Mouse (Mus musculus): ENCODE data around the gene Flad1.

Gene Flad1

DNA sequence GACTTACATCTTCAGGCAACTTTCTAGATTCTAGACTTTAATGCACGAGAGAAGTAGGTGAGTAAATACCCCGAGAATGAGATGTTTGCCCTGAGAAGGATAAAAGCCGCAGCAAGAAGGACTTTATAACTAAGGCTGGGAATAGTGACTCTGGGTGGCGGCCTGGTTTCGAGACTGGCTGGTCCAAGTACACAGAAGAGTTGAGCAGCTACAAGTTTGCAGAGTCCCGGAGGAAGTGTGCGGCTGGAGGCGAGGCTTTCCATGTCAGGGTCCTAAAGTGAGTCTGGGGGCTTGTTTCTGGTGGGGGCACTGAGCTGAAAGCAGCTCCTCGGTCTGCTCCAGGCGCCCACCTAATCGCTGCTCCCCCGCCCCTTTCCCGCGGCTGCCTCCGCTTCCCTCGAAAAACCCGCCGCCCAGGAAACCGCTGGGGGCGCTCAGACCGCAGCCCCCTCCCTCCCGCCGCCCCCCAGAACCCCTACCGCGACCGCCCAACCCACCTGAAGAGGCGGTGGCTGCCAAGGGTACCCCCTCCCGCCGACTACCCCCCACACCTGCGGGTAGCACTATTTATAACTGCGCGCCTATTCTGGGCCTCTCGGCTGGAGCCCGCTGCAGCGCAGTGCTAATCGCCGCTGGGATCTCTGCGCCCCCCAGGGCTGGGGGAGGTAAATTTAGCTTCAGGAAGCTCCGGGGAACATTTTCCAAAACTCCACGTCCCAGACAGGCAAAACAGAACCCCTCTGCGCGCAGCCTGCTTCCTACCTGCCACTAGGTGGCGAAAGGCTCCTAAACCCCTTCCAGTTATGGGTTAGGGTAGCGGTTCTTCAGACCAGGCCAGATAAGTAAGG lies 15.6 kb downstream of the Flad1 start:
- no peak for DNase-seq (ENCODE audit: low read depth, low spot score)

DNA sequence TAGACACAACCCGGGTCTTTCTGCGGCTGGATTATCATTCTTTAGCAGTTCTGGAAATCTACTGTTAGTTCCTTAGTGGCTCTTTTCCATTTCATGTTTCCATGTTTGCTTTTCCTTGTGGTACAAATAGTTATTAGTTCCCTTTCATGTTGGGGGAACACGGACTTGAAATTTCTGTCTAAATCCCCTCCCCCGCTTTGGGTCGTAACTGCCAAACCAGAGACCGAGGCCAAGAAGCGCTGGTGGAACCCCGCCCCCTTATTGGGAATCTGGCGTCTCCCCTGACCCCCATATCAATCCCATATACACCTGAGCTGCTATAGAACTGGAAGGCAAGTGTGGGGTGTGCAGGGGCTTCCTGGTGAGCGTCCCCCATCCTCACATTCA lies 16.3 kb downstream of the Flad1 start:
- DNase-seq (ENCODE audit: low read depth, low spot score) = no peak

DNA sequence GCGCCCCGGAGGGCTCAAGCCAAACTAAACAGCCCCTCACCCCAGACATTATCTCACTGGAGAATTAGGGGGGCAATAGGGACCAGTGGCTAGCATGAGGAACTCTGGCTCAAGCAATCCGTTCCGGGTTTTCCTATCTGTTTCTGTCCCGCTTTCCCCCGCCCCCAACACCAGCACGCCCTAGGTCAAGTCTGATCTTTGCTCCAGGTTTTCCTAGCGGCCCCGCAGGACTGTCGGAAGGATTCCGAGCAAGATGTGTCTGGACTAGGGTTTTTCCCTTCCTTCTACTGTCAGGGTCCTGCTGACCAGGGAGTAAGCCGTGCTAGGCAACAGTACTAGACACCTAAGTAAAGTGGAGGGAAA lies 16.8 kb downstream of the Flad1 start:
- DNase-seq (ENCODE audit: low read depth, low spot score) = no peak

DNA sequence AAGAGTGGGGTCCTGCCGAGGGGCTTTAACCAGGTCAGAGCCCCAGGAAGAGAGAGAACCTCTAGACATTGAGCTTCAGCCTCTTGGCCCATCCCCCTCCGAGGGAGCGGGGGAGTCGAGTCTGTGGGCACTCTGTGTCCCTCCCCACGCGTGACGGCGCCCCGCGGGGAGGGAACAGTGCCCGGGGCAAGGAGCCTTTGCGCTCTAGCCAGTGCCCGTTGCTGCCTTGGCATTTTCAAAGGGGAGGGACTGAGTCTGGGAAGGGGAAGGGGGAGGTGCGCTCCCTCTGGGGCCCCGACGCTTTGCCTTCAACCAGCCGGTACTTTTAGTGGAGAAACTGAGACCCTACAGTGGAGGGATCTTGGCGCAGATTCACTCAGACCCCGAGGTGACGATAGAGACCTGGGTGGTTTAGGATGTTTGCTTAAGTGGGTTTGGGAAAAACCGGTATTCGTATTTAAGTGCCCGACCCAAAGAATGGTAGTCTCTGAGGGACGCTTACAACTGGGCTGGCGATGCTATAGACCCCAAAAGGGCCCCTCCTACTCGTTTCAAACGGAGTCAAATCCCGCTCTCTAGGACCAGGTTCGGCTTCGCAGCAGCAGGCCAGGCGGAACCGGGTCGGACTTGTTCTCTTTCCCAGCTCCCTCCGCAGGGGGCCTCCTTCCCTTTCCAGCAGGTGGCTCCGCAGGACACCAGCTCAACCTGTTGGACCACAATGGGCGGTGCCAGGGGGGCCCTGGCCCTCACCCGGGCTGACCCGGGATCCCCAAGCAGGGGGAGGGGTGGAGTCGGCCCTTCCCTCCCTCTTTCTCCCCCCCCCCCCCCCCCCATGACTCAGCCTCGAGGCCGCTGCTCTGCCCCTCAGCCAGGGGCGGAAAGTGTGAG lies 17.4 kb downstream of the Flad1 start, which contains the start of gene Zbtb7b:
TSS of gene Zbtb7b (minus strand) at position 771 of the 888 bp plus-strand sequence.
- DNase-seq (ENCODE audit: low read depth, low spot score) = no peak

DNA sequence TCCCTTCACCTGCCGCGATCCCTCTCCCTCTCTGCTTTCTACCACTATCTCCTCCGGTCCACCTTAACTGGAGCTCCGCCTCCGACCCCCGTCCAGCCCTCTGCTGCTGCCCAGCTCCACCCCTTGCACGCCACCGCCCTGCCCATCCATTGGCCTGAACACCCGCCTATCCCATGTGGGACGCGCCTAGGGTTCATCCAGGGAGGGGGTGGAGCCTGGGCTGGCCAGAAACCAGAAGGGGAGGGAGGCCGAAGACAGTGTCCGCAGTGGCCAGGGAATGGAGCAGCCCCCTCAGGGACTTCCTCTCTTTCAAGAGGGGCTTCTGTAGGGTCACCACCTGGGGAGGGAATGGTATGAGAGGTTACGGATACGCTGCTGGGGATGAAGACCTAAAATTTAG lies 18.1 kb downstream of the Flad1 start:
- peak; percentile 75 for DNase-seq (ENCODE audit: low read depth, low spot score)

DNA sequence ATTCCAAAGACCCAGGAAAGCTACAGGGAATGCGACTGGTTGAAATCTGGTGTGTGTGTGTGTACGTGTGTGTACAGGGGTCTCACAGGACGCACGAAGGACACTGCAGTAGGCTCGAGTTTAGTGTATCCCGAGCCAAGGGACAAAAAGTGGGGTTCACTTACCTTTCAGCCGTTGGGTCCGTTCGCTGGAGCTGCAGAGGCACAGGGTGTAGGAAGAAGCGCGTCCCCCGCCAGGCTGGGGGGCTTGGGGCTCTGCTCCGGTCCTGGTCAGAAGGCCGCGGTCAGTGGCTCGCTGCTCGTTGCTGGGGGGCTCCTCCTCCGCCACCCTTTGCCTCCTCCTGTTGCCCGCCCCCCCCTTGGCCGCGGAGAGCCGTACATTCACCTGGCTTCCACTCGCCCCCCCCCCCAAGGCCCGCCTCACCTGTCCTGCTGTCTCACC lies 18.8 kb downstream of the Flad1 start:
- no peak for DNase-seq (ENCODE audit: low read depth, low spot score)

DNA sequence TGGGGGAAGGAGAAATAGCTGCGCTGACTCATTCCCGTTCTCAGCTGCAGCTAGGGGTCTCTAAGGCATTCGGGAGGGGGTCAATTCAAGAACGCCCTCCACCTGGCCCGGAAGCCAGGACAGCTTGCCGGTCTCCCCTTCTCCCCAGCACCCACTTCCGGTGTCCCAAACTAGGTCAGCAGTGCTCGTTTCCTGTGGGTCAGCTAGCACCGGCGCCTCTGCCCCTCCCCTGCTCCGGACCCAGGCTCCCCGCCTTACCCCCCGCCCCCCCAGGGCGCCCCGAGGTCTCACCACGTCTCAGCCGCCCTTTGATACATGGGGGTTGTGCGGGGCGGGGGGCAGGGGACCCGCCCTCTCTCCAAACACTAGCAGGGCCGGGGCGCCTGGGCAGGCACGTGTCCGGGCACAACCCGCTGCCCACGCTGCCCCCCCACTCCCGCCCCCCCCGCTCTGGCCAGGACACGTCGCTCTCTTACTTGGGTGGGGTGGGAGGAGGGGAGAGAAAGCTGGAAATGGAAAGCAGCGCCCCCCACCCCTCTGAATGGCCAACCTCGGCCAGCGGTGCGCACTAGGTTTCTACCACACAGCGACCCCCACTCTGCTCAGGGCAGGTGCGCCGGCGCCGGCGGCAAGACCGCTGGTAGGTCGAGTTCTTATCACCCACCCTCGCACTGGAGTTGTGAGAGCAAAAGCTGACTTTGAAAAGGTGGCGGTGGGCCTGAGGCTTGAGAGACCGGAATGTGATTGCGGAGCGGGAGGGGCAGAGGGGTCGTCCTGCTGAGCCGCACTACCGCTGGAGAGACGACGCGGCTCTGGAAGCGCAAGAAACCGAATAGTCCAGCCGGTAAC lies 19.8 kb downstream of the Flad1 start:
- no peak for DNase-seq (ENCODE audit: low read depth, low spot score)

DNA sequence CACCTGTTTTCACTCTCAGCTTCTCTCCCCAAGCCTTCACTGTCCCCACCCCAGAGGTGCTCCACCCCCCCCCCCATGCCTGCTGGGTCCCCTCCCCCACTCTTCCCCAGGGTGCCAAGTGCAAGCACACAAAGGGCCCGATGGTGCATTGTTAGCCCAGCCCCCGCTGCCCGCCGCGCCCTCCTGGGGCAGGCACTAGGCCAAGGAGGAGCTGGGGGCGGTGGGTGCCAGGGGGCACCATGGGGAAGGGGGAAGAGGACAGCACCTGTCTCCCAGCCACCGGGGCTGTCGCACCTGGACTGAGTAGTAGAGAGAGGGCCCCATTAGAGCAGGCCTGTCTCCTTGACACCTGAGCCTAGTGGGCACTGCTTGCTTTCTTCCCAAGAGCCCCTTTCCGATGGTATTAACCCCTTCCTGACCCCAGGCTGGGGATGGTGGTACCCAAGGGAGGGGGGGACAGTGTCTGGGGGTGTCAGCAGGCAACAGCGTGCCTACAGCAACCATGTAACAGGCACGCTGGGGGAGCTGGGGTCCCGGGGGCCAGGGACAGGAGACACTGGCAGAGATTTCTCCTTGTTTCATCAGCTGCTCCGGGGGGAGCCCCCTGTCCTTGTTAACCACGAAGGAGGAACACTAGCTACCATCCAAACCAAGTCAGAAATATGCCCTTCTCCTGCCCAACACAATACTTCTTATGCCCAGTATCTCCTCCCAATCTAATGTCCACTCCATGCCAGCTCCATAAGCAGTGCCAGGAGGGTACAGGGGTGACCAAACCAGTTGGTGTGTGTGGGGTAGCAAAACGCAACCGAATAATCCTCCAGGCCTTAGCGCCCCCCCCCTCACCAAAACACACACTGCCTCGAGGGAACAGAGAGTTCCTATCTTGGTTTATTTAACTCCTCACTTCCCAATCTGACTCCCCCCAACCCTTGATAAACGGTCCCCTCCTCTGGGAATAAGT lies 20.7 kb downstream of the Flad1 start:
- no peak for DNase-seq (ENCODE audit: low read depth, low spot score)

DNA sequence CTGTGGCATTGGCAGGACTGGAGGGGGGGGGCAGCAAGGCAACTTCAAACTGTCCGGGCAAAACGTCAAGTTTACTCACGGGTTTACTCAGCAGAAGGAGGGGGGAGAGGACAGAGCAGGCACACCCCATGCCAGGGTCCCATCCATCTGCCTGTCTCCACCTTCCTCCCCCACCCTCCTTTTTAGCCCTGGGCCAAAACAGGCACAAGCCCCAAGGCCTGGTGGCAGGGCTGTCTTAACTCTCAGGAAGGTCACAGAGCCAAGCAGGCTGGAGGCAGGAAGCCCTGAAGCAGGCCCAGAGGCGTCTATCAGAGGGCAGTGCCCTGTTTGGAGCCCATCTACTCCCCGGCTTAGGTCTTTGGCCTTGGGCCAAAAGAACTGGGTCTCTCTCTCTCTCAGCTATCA lies 21.6 kb downstream of the Flad1 start:
- no peak for DNase-seq (ENCODE audit: low read depth, low spot score)

DNA sequence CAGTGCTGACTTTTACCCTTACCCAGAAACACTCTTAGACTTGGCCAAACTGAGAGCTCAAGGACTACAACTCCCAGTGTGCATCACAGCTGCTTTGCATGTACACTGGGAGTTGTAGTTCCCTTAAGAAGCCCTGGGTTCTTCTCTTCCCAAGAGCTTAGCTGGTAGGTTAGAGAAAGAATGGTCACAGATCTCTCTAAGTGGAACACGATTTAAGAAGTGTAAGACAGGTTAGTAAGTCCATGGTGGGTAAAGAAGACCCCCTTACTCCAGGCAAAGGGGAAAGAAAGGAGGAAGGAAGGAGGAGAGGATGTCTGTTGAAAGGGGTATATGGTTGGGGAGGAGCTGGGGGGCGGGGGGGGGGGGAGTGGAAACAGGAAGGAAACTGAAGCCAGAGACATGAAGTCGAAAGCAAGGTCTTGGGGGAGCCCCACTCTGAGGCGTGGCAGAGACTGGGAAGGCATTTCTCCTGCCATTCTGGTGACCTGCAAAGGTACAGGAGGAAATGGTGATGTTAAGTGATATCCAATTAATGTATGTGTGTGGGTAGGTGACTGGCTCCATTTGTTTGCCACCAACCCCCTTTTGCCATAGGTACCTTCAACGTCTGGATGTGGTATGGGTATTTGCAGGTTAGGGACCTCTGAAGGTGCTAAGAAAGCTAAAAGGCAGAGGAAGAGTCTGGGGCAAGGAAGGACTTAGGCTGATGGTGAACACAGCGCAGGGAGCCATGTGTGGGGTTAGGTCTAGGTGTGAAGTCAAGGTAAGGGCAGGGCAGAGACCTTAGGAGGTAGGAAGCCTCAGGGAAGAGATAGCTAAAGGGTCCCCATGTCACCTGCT lies 22.5 kb downstream of the Flad1 start:
- no peak for DNase-seq (ENCODE audit: low read depth, low spot score)

DNA sequence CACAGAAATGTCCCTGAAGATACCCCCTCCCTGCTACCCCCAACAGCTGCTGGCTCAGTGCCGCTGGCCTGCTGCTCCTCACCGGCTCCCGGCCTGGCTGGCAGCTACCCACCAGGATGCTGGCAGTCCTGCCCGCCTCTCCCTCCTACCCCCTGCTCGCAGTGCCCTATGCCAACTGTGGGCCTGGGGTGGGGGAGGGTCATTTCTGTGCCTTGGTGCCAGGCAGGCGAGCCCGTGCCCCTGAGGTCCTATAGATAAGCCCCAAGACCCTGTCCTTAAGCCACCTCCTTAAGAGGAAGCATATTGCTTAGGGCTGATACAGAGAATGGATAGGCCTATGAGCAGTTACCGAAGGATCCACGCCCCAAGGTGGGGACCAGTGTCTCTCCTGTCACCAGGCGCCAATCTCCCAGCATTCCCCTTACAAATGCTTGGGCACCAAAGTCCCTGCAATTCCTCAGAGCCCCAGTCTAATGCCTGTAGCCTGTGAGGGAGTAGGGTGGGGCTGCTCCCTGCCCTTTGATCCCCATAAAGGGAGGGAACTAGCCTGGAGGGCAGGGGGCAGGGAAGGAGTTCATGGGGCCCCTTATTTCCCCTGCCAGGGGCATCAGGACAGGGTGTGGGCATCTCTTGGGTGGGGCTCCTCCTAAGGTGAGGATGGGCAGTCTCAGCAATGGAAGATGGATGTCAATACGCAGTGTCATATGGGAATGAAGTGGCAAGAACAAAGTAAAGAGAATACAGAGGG lies 23.4 kb downstream of the Flad1 start:
- DNase-seq (ENCODE audit: low read depth, low spot score) = no peak

DNA sequence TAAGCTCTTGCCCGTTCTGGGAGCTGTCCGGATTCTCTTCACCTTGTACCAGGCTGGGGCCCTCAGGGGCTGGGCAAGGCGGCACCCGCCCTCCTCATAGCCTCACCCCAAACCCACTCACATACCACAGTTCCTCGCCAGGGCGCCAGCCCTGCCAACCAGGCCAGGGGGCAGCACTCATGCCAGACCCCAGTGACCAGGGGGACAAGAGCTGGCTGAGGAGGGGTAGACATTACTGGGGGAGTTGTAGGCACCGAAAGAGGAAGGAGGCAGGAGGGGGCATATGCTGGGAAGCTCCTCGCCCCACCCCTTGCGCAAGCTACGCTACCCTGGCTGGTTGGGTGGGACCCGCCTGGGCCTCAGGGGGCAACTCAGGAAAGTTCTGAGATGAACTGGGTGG lies 24.0 kb downstream of the Flad1 start:
- DNase-seq (ENCODE audit: low read depth, low spot score) = no peak

DNA sequence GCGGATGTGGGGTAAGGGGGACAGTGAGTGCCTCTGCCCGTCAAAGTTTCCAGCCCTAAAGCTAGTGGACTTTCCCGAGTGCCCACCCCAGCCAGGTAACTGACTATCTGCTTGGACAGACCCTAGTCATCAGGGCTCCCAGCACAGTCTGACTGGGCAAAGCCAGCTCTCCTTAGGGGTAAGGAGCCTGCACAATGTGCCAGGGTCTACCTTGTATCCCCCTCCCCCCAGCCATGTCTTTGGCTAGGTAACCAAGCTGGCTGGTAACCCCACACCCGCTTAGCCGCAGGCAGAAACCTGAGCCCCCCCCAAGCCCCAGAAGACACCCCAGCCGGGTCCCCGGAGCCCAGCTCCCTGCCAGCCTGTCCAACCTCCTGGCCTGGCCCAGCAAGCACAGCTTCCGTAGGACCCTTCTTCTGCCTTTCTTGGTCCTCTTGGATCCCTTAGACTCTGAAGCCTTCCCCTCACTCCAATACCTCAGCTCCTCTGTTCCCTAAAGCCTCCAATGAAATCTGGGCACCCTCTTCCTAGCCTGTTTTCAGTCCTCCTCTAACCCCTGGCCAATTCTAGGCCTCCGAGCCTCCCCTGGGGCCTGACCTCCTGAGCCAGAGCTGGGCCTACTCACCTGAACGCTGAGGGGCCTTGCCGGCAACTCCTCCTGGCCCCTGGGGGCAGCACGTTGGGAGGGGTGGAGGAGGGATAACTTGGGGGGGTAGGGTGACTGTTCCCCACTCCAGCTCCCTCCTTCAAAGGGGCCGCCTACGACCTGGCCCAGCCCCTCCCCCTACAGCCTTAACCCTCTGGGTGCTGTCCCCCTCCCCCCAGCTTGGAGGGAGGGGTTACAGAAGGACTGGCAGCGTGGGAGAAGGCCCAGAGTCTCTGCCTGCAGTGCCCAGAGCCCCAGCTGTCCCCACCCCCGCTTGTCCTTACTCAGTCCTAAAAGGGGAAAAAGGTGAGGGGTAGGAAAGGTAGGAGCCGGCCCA lies 24.9 kb downstream of the Flad1 start:
- DNase-seq (ENCODE audit: low read depth, low spot score) = no peak

DNA sequence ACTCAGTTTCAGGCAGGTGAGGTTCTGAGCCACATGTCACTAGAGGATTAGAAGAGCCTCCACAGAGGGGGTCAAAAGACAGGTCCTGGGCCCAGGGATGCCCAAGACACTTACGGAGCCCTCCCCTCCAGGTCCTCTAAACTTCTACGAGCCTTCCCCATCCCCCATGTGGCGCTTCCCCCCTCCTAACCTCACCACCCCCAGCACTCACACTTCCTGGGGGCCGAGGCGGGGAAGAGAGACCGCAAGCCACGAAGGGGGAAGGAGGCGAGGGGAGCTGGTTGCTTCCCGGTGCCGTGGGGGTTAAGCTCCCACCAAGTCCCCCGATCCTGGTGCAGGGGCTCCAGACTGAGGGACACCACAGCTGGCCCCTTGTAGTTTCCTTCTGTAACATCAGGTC lies 26.2 kb downstream of the Flad1 start:
- DNase-seq (ENCODE audit: low read depth, low spot score) = no peak

DNA sequence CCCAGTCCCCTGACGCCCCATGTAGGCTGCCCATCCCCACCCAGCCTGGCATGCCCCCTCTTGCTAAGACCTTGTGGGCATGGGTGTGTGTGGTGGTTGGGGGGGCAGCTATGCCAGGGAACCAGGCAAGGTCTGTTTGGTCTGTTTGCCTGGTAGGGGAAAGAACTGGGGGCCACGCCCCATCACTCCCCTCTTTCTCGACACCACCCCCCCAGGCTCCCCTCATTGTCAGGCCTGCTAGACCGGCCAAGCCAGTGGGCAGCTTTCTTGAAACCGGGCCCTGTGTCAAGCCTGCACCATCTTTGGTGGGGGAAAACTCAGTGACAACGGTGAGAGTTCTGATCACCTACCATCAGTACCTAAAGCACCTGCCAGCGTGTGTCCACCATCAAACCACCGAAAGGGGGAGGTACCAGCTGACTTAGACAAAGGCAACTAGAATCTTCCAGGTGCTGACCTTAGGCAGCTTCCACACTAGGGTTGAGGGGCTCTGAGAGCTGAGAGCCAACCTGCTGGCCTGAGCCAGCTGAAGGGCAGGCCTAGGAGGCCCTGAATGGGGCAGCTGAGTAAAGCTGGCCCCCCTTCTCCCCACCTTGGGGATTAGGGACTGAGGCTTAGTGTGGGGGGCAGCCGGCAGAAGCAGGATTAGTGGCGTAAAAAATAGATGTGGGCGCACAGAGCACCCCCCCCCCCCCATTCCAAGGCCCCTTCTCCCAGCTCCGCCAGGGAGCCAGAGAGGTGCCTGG lies 27.2 kb downstream of the Flad1 start:
- DNase-seq (ENCODE audit: low read depth, low spot score) = no peak

DNA sequence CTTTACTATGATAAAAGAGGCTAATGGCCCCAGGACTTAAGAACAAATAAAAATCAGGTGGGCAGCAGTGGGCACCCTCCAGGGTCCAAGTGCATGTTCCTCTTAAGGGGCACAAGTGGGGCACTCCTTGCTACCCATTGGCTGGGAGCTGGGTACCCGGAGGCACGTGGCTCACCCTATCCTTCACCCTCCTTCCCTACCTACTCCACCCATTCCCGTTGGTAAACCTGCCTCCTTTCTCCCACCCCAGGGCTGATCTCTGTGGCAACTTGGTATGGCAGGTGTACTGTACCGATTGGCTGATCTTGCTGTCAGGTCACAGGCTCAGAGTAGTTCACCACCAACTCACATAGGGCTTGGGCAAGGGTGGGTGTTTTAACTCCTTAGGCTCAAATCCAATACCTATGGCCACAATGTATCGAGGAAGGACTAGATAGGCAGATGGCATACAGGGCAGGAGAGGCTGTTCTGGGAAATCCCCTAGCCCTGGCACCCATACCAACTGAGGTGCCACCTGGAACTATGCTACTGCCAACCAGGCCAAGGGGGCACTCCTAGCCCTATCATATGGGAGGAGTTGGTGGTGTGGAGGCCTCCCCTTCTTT lies 27.9 kb downstream of the Flad1 start:
- DNase-seq (ENCODE audit: low read depth, low spot score) = no peak

DNA sequence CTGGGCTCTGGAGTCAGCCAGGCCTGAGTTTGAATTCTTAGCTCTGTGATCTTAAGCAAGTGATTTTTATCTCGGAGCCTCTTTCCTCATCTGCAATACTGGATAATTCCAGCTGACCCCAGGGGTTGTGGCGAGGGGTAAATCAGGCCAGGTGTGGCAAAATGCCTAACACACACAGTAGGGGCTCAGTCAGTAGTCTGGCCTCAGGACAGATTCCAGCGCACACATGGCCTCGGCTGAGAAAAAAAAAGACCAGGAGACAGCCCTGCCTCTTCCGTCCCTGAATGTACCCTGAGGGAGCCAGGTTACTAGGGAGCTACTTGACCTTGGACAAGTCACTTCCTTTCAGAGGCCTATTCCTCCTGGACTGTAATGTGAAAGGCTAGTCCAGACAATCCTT lies 28.7 kb downstream of the Flad1 start:
- DNase-seq (ENCODE audit: low read depth, low spot score) = no peak

Data from c-Kit-negative CD71-positive TER-119-positive erythroid progenitor cells, embryonic 14.5 days (primary cell).